ENCODE assay signal across 18 mouse cellular contexts in the genomic region with DNA sequence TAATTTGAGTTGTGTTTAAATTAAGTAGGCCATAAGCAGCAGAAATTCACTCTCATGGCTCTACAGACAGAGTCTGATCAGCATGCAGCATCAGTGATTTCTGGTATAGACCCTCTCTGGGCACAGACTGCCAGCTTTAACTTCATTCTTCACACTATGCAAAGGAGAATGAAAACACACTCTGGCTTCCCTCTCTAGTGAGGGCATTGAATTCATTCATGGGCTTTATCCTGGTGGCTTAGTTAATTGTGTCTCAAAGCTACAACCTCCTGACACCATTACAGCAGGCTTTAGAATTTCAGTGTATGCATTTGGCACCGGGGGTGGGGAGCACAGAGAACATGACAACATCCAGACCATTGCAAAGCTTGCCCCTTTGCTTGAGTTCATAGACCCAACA.
"Had no signal": no experiment of that assay in that cellular context is flagged by ENCODE, and none has a peak within 500 bp of the region (broad histone marks: within the 10 kb centered on the region; RNA-seq: fewer than 3 reads in every experiment).

No protein-coding gene starts in this region.

- ATAC-seq: midbrain, embryonic 13.5 days; midbrain, embryonic 16.5 days had no signal

- H3K27ac ChIP-seq: midbrain, embryonic 10.5 days; midbrain, embryonic 13.5 days; neural tube, embryonic 13.5 days; neural tube, embryonic 15.5 days had no signal

- DNase-seq: lung, adult 18-20 months; lung, embryonic 14.5 days; lung, postnatal 10 days; lung, postnatal 4 days; retina, postnatal 1 day; right cerebral cortex, adult 18-20 months; right cerebral cortex, postnatal 25 days; right cerebral cortex, postnatal 4 days; spleen, adult 18-20 months; thymus, adult 18-20 months; thymus, postnatal 14 days; thymus, postnatal 36 days had no signal

- H3K9me3 ChIP-seq: midbrain, embryonic 10.5 days; midbrain, embryonic 13.5 days; neural tube, embryonic 13.5 days; neural tube, embryonic 15.5 days had no signal

- H3K4me3 ChIP-seq: midbrain, embryonic 10.5 days; midbrain, embryonic 13.5 days; myocyte; neural tube, embryonic 13.5 days; neural tube, embryonic 15.5 days had no signal

- H3K4me2 ChIP-seq: lung, embryonic 14.5 days; midbrain, embryonic 13.5 days; neural tube, embryonic 13.5 days; neural tube, embryonic 15.5 days had no signal

- H3K9ac ChIP-seq: lung, embryonic 14.5 days; midbrain, embryonic 13.5 days; neural tube, embryonic 13.5 days; neural tube, embryonic 15.5 days had no signal

- H3K27me3 ChIP-seq: midbrain, embryonic 13.5 days; neural tube, embryonic 13.5 days; neural tube, embryonic 15.5 days had no signal

- H3K36me3 ChIP-seq: midbrain, embryonic 10.5 days; midbrain, embryonic 13.5 days; neural tube, embryonic 13.5 days; neural tube, embryonic 15.5 days had no signal

- H3K4me1 ChIP-seq: midbrain, embryonic 10.5 days; midbrain, embryonic 13.5 days; neural tube, embryonic 13.5 days; neural tube, embryonic 15.5 days had no signal
